Mouse (Mus musculus) left cerebral cortex, postnatal 25 days (tissue): ENCODE data around the gene 5830473C10Rik. TPM values are rescaled to one million over a fixed set of nuclear protein-coding genes. Genes with fewer than 3 reads are reported as not detected.

ENCODE experiments used
- DNase-seq, 2 experiments: peaks; one replicate each; pipeline ENCODE4 v3.0.0; 2022; ENCODE audit warnings: low spot score in 2 of 2, mixed read lengths in 1 of 2
- intact Hi-C: fragments of 180-260 bp; cut with DNase I; formaldehyde crosslinking; loops from one replicate; pipeline ENCODE4 v1.15.1; 2025
- total RNA-seq, 2 experiments: library from RNA; stranded (reverse); gene quantifications; 2 replicates each; pipeline ENCODE4 v1.2.3; 2021

The 5830473C10Rik gene
- under 1 TPM in 1 of 2 experiments, not detected in 1; 0.37 TPM for total RNA-seq

DNA sequence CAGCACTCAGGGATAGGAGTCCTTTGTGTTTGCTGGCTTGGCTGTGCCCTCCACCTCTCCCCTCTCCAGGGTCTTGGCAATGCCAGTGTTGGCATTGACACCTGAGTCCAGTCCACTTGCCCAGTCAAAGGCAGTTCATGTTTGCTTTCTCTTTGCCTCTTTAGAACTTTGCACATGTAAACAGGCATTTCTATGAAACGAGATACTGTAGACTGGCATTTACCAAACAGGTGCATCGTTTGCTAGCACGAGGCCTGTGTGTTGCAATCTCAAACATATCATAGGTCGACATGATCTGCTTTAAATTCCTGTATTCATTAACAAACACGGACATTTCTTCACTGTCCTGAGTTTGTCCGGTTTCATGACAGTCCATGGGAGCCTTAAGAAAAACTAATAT, at the start of gene 5830473C10Rik:
Gene 5830473C10Rik (plus strand): TSS at position 365 of the 400 bp plus-strand sequence.
- no peak for DNase-seq

GRCm38 (mm10) chr5:90512288-90512955, 48.5 kb upstream of the 5830473C10Rik start:
- intact Hi-C loops = no loop called here
- DNase-seq = peak; percentile 4 to 25

More for the DNA sequence above, at the start of gene 5830473C10Rik:
- intact Hi-C loops = no loop called here

DNA sequence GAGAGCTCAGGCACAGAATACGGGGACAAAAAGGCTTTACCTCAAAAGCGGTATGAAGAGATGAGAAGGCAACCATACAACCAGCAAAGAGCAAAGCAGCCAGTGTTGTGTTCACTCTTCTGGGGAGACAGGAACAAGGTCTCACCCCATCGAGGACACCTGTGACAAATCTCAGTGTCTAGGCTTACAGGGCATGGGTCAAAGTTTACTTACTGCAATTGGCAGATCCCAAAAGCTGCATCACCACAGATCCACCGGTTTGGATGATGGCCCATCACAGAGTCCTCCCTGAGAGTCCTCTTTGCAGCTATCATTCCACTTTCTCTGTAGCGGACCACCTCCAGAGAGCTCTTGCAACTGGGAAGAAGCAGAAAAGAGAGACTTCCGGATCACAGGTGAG, 45.3 kb upstream of the 5830473C10Rik start:
- DNase-seq = no peak
- intact Hi-C loops = no loop called here

GRCm38 (mm10) chr5:90518356-90519100, 42.4 kb upstream of the 5830473C10Rik start, which contains the start of gene Afm:
Afm (plus strand) TSS chr5:90518932.
- intact Hi-C loops = no loop called here

DNA sequence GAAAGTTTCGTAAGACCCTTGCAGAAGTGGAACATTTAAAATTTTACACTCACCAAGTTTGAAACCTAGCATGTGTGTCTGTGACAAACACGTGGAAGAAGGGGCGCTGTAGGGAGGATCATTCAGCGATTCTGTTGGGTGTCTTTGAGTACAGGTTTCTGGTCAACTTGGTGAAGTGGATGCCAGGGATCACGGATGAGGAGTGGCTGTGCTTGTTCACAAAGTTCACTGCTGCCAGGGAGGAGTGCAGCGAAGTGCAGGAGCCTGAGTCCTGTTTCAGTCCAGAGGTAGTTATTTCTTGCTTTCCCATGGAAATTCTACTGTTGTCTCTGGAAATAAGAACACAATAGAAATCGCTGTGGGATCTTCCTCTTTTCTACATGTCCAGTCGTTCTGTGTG, 9.7 kb upstream of the 5830473C10Rik start:
- no peak for DNase-seq
- intact Hi-C loops = no loop called here

More at GRCm38 (mm10) chr5:90518356-90519100, 42.4 kb upstream of the 5830473C10Rik start, which contains the start of gene Afm:
- DNase-seq = no peak

GRCm38 (mm10) chr5:90556052-90556451, 4.9 kb upstream of the 5830473C10Rik start:
- intact Hi-C loops = no loop called here
- no peak for DNase-seq

DNA sequence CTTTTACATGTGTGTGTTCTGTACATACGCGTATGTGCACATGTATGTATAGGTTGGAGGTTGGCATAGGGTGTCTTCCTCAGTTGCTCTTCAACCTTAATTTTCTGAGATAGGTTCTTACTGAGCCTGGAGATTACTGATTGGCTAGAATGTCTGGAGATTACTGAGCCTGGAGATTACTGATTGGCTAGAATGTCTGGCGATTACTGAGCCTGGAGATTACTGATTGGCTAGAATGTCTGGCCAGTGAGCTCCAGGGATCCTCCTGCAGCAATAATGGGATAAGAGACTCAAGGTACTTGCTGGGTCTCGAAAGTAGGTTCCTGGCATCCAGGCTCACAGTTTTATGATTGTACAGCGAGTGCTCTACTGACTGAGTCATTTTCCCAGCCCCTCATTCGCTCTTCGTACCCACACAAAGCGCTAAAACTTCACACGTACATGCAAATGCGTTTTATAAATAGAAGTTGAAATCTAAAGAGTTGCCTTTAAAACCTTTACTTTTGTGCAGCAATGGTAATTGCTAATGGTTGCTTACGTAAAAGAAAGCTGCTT, 891 bp downstream of the 5830473C10Rik start:
- intact Hi-C loops = no loop called here
- peak; percentile 40 to 89 for DNase-seq

DNA sequence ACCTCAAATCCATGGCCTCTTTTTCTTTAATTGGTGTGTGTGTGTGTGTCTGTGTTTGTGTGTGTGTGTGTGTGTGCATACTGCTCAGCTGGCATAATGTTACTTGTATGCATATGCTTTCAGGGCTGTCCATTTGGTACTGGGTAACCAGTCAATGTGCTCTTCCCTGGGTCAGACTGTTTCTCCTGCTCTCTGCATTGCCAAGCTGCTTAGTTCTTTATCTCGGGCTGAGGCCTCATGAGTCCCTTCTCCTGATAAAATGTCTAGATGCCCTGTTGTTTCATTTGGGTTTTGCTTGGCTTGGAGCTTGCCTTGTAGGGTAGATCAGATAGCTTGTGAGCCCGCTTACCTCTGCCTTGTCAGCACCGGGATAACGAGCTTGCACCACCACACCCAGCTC, 2.0 kb downstream of the 5830473C10Rik start:
- intact Hi-C loops = no loop called here
- no peak for DNase-seq

DNA sequence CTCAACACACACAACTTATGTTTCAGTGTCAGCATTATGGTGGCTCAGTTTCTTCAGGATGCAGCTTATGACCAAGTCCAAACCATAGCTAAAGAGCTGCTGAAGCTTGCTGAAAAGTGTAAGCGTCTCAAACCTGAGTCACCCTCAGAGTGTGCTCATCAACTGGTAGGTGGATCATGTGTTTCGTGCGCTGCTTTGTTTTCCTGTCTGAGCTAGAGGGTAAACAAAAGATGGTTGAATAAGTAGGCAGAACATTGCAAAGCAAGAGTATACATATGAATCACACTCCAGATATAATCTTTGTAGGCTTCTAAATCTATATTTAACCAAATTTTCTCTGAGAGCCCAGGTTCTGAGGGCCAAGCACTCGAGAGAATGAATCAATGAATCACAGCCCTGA, 3.3 kb downstream of the 5830473C10Rik start:
- intact Hi-C loops = no loop called here
- peak in 1 of 2 experiments; percentile 69 for DNase-seq

DNA sequence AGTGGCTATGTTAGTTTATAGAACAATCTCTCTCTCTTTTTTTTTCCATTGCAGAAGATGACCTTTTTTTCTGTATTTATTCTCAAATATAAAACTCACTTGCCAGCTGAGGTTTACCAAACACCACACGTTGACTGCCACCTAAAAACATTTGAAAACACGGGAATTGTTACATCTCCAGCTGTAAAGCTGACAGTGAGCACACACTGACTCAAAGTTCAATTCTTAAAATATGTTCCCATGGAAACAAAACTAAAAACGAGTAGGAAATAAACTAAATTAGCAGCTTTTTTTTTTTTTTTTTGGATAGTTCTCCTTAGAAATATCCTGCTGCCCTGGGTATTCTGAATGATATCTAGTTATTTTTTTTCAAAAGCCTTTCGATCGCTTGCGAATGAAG, 4.3 kb downstream of the 5830473C10Rik start:
- intact Hi-C loops = no loop called here
- peak in 1 of 2 experiments; percentile 50 for DNase-seq

DNA sequence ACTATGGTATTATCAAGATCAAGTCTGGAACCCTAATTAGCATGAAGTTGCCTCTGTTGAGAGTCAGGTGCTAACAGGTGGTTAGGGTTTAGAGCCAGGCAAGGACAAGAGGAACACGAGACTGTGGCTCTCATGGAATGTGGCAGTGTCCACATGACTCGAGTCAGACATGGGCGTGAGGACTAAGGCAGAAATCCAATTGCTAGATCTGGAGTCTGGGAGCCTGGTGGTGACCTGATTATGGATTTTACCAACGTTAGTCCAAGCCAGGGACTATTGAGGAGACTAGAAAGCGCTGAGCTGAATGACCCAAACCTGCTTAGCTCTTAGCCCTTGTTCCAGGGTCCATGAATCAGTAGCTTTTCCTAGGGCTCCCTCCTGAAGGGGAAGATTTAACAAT, 6.9 kb downstream of the 5830473C10Rik start:
- DNase-seq = no peak

DNA sequence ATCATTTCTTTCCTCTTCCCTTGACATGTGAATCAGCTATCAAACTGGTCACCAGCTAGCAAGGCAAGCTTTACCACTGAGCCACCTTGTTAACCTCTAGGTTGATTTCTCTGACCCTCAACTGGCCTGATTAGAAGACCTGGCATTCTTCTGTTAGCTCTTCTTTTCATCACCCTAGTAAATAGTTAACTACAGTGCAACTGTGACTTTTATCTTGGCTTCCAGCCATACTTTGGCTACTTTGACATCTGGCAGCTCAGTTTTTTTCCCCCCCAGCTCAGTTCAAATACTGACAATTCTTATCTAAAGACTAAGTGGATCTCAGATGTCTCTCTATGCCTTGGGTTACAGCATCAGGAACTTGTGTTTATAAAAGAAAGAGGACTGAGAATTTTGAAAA, 7.4 kb downstream of the 5830473C10Rik start:
- no peak for DNase-seq
- intact Hi-C loops = no loop called here

More for the DNA sequence above, 6.9 kb downstream of the 5830473C10Rik start:
- intact Hi-C loops = no loop called here

GRCm38 (mm10) chr5:90571216-90571615, 10.3 kb downstream of the 5830473C10Rik start:
- DNase-seq = no peak
- intact Hi-C loops = no loop called here

GRCm38 (mm10) chr5:90577751-90578150, 16.8 kb downstream of the 5830473C10Rik start:
- intact Hi-C loops = no loop called here

DNA sequence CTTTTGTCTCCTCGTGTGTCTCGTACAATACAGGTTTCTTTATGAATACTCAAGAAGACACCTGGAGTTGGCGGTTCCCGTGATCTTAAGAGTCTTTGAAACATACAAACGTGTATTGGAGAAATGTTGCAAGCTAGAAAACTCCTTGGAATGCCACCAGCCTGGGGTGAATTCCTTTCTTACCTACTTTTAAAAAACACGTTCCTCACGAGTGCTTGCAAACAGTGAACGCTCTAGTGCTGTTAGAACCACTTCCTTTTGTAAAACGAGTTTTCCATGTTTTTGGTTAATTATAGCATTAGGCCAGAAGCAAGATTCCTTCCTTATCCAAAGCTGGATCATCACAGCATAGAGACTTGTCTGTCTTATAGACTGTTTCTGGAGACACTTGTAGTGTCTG, 18.6 kb downstream of the 5830473C10Rik start:
- no peak for DNase-seq
- intact Hi-C loops = no loop called here

More at GRCm38 (mm10) chr5:90577751-90578150, 16.8 kb downstream of the 5830473C10Rik start:
- DNase-seq = no peak

DNA sequence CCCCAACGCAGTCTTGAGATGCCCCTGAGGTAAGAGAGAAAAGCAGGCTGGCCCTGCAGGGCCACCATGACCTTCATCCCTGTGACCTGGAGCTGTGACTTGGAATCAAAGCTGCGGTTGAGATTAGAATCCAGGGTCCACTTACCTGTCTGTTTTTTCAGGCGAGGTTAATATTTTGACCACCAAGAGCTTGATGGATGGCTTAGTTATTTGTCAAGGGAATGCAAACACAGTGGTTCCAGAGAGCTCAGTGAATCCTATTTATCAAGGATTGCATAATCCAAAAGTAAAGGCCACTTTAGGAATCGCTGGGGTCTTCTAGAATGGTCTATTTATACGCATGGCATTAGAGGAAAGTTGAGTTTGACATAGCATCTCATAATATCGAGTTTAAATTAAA, 21.3 kb downstream of the 5830473C10Rik start:
- DNase-seq = no peak
- intact Hi-C loops = loop anchor here (5.0 kb wide), 1 partner anchor 360 kb away; the partner anchor contains the start of gene Cox18

GRCm38 (mm10) chr5:90584799-90585198, 23.9 kb downstream of the 5830473C10Rik start:
- intact Hi-C loops = loop anchor here (5.0 kb wide), 2 partner anchors 82 to 362 kb away; partner anchors contain the start of gene Cox18
- DNase-seq = no peak

GRCm38 (mm10) chr5:90586511-90586910, 25.6 kb downstream of the 5830473C10Rik start:
- intact Hi-C loops = loop anchor here (5.0 kb wide), 1 partner anchor 84 kb away; no protein-coding TSS in a partner anchor
- no peak for DNase-seq

- intact Hi-C loops = loop anchor here (2.0 to 5.0 kb wide), 2 partner anchors 86 to 183 kb away; no protein-coding TSS in a partner anchor
- DNase-seq = no peak
Measured at GRCm38 (mm10) chr5:90588104-90588503, 27.2 kb downstream of the 5830473C10Rik start.
